In genomic region chr2:130386212-130386611, GRCm38 (mm10) we compare ENCODE assay signal across 33 mouse cellular contexts. TPM values are rescaled to one million over a fixed set of nuclear protein-coding genes. Genes with fewer than 3 reads are reported as not detected.
DNase-seq lines count a peak whose midpoint lies in the region; ATAC-seq and TF ChIP-seq lines count a peak whose summit lies in the region.
"Had no signal": no experiment of that assay in that cellular context is flagged by ENCODE, and none has a peak within 500 bp of the region (broad histone marks: within the 10 kb centered on the region; RNA-seq: fewer than 3 reads in every experiment).

No protein-coding gene starts in this region.

- H3K27ac ChIP-seq in liver, postnatal 0 days (ENCODE audit: low read depth) = no peak overlapping the region
- H3K27ac ChIP-seq: embryonic facial prominence, embryonic 13.5 days; embryonic facial prominence, embryonic 15.5 days; forebrain, embryonic 10.5 days; forebrain, embryonic 12.5 days had no signal

- H3K36me3 ChIP-seq in liver, postnatal 0 days (replicated peaks; ENCODE audit: insufficient read depth, low read length) = no peaks in the 10 kb centered on the region
- H3K36me3 ChIP-seq: embryonic facial prominence, embryonic 15.5 days; forebrain, embryonic 12.5 days; G1E had no signal

- TF ChIP-seq CTCF in liver, postnatal 0 days (IDR thresholded peaks at IDR 0.05; ENCODE audit: low read depth) = no peak

- H3K9me3 ChIP-seq in liver, postnatal 0 days (ENCODE audit: low read length) = no peaks in the 10 kb centered on the region
- H3K9me3 ChIP-seq: embryonic facial prominence, embryonic 13.5 days; embryonic facial prominence, embryonic 15.5 days; forebrain, embryonic 10.5 days; forebrain, embryonic 12.5 days; G1E had no signal

- no peak overlapping the region for H3K9ac ChIP-seq in liver, postnatal 0 days (replicated peaks)
- H3K9ac ChIP-seq: embryonic facial prominence, embryonic 13.5 days; embryonic facial prominence, embryonic 15.5 days; forebrain, embryonic 12.5 days had no signal

- H3K4me2 ChIP-seq in liver, postnatal 0 days (ENCODE audit: low read depth, low read length) = no peak overlapping the region
- H3K4me2 ChIP-seq: embryonic facial prominence, embryonic 13.5 days; embryonic facial prominence, embryonic 15.5 days; forebrain, embryonic 12.5 days had no signal

- TF ChIP-seq EP300 in liver, postnatal 0 days (IDR thresholded peaks at IDR 0.05; ENCODE audit: low read depth) = no peak

- H3K27me3 ChIP-seq in liver, postnatal 0 days (ENCODE audit: insufficient read depth, low read length) = no peaks in the 10 kb centered on the region
- H3K27me3 ChIP-seq: embryonic facial prominence, embryonic 15.5 days had no signal

- no peaks in the 10 kb centered on the region for H3K4me1 ChIP-seq in liver, postnatal 0 days (ENCODE audit: insufficient read depth)
- H3K4me1 ChIP-seq: embryonic facial prominence, embryonic 15.5 days; forebrain, embryonic 12.5 days had no signal

- WGBS in liver, postnatal 0 days (ENCODE audit: insufficient replicate concordance) = 35% methylated on average over 1 of the region's 1 CpGs

- ATAC-seq in liver, postnatal 0 days = no peak
- ATAC-seq: activated CD4-positive, CD25-positive, alpha-beta regulatory T cell, adult 4 months; CD4-positive, CD25-positive, alpha-beta regulatory T cell, adult 4 months; forebrain, embryonic 14.5 days; forebrain, embryonic 16.5 days; Patski had no signal

- no peak overlapping the region for H3K4me3 ChIP-seq in liver, postnatal 0 days (ENCODE audit: low read depth, low read length)
- H3K4me3 ChIP-seq: embryonic facial prominence, embryonic 13.5 days; embryonic facial prominence, embryonic 15.5 days; erythroblast, embryonic 14.5 days; forebrain, embryonic 10.5 days; forebrain, embryonic 12.5 days had no signal

- peak; percentile 57 for DNase-seq in heart, adult 11 months
- DNase-seq in heart, adult 18-20 months = no peak
- DNase-seq in lung, postnatal 10 days = peak; percentile 53
- peak; percentile 14 for DNase-seq in lung, postnatal 25 days (ENCODE audit: low spot score)
- no peak for DNase-seq in kidney, postnatal 36 days
- DNase-seq in liver, postnatal 0 days = no peak
- DNase-seq: adrenal gland, adult 8-10 months; adrenal gland, postnatal 14 days; adrenal gland, postnatal 36 days; B cell, adult 2 months; cerebellum, adult 11 months; cerebellum, adult 18-20 months; cerebellum, adult 8-10 months; cerebellum, adult 9-11 months; cerebellum, postnatal 14 days; cerebellum, postnatal 36 days; embryo, embryonic 11 days had no signal

RNA-seq across cellular contexts. Expression of gene Cpxm1, which starts 11.2 kb away (rescaled TPM):
- 1 to 10 TPM; 4.3 to 6.0 TPM for total RNA-seq in heart, adult 18-20 months (2021)
- 1.4 and 1.7 TPM in 2 replicates for polyA plus RNA-seq in liver, postnatal 0 days (2015; fragmentation: Nextera tagmentation; extraction: Ambion mirVana)
- total RNA-seq: G1E had no signal
- polyA plus RNA-seq: erythroblast, embryonic 14.5 days; G1E had no signal

RNA-seq across cellular contexts. Expression of gene Gm28372, which starts 18.8 kb away (rescaled TPM):
- not detected for total RNA-seq in heart, adult 18-20 months (2021)
- not detected in 2 replicates for polyA plus RNA-seq in liver, postnatal 0 days (2015; fragmentation: Nextera tagmentation; extraction: Ambion mirVana)
- total RNA-seq: adrenal gland, adult 18-20 months; adrenal gland, adult 8-10 months; adrenal gland, postnatal 14 days; adrenal gland, postnatal 36 days; CH12.LX; common myeloid progenitor, adult 5-6 weeks; G1E had no signal
- polyA plus RNA-seq: activated CD4-positive, CD25-positive, alpha-beta regulatory T cell, adult 4 months; brain, embryonic 14.5 days; CD4-positive, CD25-positive, alpha-beta regulatory T cell, adult 4 months; embryonic facial prominence, embryonic 11.5 days; embryonic facial prominence, embryonic 13.5 days; embryonic facial prominence, embryonic 15.5 days; erythroblast, embryonic 14.5 days; forebrain, embryonic 12.5 days; forebrain, embryonic 14.5 days; forebrain, embryonic 16.5 days; G1E had no signal

RNA-seq across cellular contexts. Expression of gene 1700020A23Rik, which starts 18.8 kb away (rescaled TPM):
- not detected for total RNA-seq in heart, adult 18-20 months (2021)
- polyA plus RNA-seq in liver, postnatal 0 days (2015; fragmentation: Nextera tagmentation; extraction: Ambion mirVana) = not detected in 2 replicates
- total RNA-seq: adrenal gland, adult 18-20 months; adrenal gland, postnatal 14 days; adrenal gland, postnatal 36 days; CH12.LX; common myeloid progenitor, adult 5-6 weeks; G1E had no signal
- polyA plus RNA-seq: activated CD4-positive, CD25-positive, alpha-beta regulatory T cell, adult 4 months; brain, embryonic 14.5 days; CD4-positive, CD25-positive, alpha-beta regulatory T cell, adult 4 months; embryonic facial prominence, embryonic 11.5 days; embryonic facial prominence, embryonic 13.5 days; erythroblast, embryonic 14.5 days; forebrain, embryonic 12.5 days; forebrain, embryonic 14.5 days; G1E; Patski had no signal

RNA-seq across cellular contexts. Expression of gene Tmem239, which starts 20.1 kb away (rescaled TPM):
- not detected for total RNA-seq in heart, adult 18-20 months (2021)
- polyA plus RNA-seq in liver, postnatal 0 days (2015; fragmentation: Nextera tagmentation; extraction: Ambion mirVana) = not detected in 2 replicates
- total RNA-seq: adrenal gland, adult 18-20 months; adrenal gland, adult 8-10 months; adrenal gland, postnatal 14 days; adrenal gland, postnatal 36 days; CH12.LX; common myeloid progenitor, adult 5-6 weeks; G1E had no signal
- polyA plus RNA-seq: activated CD4-positive, CD25-positive, alpha-beta regulatory T cell, adult 4 months; brain, embryonic 14.5 days; CD4-positive, CD25-positive, alpha-beta regulatory T cell, adult 4 months; embryonic facial prominence, embryonic 11.5 days; embryonic facial prominence, embryonic 15.5 days; erythroblast, embryonic 14.5 days; forebrain, embryonic 10.5 days; forebrain, embryonic 12.5 days; forebrain, embryonic 14.5 days; G1E; Patski had no signal

RNA-seq across cellular contexts. Expression of gene Vps16, which starts 37.9 kb away (rescaled TPM):
- 10 to 100 TPM; 26.4 to 28.1 TPM for total RNA-seq in heart, adult 18-20 months (2021)
- 19.4 and 22.8 TPM in 2 replicates for polyA plus RNA-seq in liver, postnatal 0 days (2015; fragmentation: Nextera tagmentation; extraction: Ambion mirVana)

Comparison
In these comparisons a context has a peak if more than half of its experiments do, and no peak if none do; other contexts are left out.
1. DNase-seq: peak in heart, adult 11 months (single experiment), lung, postnatal 10 days (single experiment) and lung, postnatal 25 days (single experiment); none in heart, adult 18-20 months (0 of 2), kidney, postnatal 36 days (0 of 2) and liver, postnatal 0 days (single experiment).